Mouse (Mus musculus): ENCODE results near the gene Kncn.

The Kncn gene

DNA sequence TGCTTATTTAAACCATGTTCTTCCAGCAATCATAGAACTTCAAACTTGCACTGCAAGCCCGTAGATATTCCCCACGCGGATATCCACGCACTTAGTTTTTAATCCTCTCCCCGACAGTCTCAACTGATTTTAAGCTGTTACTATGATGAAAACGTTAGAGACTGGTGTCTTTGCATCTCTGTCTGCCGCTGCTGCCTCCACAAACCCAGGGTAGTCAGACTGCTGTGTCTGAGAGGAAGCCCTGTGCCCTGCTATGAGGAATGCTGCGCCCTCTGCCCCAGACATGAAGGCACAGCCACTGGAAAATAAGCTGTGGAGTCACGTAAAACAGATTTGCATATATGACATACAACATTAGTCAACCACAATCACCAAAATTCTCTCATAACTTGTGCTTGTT, 5.4 kb upstream of the Kncn start:
- DNase-seq (ENCODE audit: low spot score) = no peak

DNA sequence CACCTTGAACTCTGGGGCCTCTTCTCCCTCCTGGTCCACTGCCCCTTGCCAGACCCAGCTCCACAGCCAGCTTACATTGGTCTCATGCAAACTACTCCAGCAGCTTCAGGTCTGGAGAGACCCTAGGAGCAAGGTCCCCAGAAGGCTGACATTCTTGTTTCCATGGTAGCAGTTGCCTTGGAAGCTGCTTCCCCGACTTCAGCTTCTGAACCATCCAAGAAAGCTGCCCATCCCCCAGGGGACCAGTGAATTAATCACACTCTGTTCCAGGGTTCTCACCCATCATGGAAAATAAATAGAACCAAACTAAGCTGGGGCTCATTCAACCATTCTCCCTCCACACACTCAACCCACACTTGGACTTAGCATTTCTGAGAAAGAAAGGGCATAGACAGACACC, 3.0 kb upstream of the Kncn start:
- DNase-seq (ENCODE audit: low spot score) = peak; percentile 32

DNA sequence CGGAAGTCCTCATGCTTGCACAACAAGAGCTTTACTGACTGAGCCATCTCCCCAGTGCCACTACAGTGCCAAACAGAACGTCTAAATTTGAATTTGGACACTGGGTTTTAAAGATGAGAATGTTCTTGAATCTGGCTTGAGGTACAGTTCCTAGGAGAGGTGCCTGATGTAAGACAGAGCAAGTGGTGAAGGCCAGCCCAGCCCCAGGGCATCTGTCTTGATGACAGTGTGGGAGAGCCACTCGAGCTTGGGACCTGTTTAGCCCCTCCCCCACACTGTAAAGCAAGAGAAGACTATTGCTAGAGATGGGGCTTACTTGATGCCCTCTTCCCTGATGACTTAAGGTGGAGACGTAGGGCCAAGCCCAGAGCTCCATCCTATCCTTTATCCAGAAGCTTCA, 2.0 kb upstream of the Kncn start:
- no peak for DNase-seq (ENCODE audit: low spot score)

DNA sequence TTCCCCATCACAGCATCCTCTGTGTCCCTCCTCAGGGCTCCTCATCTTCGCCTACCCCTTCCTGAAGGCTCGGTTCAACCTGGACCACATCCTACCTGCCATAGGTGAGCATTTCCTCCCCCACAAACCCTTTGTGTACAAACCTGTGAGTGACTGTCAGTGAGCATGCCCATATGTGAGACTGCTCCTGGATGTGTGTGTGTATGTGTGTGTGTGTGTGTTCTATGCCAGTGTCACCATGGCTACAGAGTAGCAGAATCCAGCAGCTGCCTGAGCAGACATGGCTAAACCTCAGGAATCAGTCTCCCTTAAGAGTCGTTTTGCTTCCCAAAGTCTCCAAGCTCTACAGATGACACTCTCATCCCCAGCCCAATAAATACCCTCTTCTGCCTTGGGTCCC, 1.6 kb downstream of the Kncn start:
- DNase-seq (ENCODE audit: low spot score) = no peak

DNA sequence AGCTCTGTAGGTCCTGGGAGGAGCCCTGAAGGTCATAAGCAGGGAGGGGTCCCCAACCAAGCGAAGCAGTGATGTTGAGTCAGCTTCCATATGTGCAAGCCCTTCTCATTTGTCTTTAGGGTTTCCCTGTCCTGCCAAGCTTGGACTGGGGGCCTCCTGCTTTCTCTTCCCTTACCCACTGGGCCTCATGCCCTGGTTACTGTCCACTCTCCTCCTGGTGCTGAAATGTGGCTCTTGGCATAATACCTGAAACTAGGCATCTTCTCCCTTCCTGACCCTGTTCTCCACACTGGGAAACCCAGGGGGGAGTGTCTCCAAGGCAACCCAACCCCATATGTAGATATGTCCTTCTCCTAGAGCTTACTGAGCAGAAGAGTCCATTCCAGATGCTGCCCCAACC, 2.7 kb downstream of the Kncn start:
- DNase-seq (ENCODE audit: low spot score) = no peak

DNA sequence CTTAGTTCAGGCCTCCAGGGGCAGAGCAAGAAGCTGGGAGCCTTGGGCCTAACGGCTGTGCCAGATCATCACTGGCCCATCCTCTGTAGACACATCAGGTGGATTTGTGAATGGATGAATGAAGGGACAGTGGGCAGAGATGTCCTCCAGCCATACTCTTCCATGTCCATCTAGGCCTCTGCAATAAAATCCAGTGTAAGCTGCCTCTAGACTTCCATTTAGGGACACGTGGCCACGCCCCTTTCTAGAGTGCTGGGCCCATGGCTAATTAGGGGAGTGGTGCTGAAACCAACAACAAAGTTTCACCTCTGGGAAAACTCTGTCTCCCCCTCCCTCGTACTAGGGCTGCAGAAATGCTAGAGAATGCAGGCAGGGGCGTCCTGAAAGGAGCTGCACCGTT, 5.9 kb downstream of the Kncn start:
- DNase-seq (ENCODE audit: low spot score) = no peak

DNA sequence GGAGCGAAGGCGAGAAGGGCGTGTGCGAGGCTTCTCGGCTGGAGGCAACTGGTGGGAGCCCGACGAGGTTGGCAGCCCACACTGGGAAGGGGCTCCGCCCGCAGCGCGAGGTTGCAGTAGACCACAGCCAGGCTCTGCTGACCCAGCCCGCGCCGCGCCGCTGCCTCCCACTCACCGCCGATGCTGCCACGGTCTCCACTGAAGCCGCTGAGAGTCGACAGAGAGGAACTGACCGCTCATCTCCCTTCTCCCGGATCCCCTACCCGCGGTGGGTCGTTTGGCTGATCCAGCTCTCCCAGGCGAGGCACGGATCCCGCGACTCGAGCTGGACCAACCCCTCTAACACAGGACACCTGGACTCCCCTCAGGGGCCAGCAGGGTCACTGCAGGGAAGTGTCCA, 6.4 kb downstream of the Kncn start, which contains the start of gene 6430628N08Rik:
6430628N08Rik (plus strand) TSS at position 113 of the 400 bp plus-strand sequence.
- DNase-seq (ENCODE audit: low spot score) = no peak

DNA sequence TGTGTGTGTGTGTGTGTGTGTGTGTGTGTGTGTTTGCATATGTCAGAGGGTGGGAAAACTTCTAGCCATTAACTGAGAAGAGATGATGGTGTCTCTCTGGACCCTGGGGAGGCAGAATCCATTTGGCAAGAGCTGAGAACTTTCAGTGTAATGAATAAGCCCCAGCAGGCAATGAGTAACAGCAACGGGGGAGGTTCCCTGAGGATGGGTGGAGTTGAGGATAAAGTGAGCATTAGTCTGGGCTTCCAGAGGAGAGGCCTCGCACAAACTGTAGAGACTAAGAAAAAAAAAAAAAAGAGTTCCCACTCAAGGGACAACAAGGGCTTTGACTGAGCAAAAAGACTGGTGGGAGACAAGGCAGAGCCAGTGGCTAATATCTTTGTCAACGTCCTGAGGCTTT, 10.1 kb downstream of the Kncn start:
- no peak for DNase-seq (ENCODE audit: low spot score)

DNA sequence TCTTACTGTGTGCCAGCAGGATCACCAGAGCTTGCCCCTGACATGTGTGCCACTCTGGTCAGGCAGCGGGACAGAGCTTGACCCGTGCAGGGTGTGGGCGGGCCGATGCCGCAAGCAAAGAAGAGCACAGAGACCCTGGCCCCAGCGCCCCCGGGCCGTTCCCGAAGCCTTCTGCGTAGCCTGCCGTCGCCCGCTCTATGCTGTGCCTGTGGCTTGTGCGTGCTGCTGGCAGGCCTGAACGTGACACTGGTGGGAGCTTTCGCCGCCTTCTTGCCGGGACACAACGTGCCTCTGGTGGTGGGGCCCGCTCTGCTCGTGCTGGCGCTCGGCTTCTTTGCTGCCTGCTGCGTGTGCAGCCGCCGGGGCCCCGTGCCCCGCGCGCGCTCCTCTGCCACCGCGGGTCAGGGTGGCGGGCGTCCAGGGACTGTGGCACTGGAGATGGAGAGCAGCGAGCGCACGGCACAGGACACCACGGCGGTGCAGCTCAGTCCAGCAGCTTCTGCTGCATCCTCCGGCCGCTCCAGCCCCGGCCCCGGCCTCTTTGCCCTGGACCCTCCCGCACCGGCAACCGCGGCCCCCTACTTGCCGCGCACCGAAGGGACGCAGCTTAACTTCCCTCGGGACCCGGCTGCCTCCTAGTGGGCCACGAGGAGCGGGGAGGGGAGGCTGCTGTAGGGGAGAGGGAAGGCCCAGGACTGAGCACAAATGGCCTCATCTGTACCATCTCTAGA, 13.9 kb downstream of the Kncn start:
- DNase-seq (ENCODE audit: low spot score) = no peak

DNA sequence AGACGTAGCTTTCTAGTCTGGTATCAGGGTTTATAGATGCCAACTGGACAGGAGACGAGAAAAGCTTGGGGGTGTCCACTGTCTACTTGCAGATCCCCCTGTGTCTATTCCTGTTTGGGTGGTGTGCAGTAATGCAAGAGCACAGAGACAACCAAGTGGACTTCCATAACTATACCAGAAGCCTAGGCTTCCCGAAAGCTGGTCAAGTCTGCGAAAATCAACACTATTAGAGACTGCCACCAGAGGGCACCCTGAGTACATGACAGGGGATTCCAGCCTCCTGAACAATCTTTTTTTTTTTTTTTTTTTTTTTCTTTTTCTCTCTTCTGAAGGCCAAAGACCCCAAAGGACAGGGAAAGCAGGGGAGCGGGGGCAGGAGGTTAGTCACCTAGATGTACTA, 18.6 kb downstream of the Kncn start:
- peak; percentile 85 for DNase-seq (ENCODE audit: low spot score)

DNA sequence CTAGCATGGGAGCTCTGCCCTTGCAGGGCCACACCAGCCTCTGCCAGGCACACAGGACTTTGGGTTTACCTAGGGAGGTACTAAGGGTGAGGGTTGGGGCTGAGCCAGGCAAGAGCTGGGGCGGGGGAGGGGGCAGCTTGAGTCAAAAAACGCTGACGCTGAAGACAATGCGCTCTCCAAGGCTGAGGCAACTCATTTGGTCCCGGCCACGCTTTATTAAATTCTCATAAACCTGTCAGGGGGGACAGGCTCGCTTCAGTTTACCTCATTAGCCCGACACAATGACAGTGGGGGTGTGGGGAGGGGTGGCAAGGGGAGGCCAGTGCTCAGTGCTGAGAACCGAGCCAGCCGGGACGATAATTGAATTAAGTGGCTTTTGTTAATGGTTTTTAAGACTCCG, 20.2 kb downstream of the Kncn start:
- DNase-seq (ENCODE audit: low spot score) = no peak

DNA sequence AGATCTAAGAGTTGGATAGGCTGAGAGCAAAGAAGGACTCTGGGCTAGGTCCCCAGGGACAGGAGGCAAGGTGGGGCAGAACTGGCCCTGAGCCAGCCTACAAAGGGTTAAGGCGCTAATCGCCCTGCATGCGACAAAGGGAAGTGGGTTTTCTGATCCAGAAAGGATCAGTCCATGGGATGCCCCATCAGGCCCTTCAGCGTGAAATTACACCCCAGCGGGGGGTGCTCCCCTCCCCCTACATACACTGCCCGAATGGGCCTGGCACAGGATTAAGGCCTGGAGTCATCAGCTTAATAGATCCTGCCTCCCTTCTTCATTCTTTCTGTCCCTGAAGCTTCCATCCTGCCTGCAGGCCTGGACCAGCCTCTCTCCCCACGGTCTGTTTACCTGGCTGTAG, 21.5 kb downstream of the Kncn start:
- no peak for DNase-seq (ENCODE audit: low spot score)

DNA sequence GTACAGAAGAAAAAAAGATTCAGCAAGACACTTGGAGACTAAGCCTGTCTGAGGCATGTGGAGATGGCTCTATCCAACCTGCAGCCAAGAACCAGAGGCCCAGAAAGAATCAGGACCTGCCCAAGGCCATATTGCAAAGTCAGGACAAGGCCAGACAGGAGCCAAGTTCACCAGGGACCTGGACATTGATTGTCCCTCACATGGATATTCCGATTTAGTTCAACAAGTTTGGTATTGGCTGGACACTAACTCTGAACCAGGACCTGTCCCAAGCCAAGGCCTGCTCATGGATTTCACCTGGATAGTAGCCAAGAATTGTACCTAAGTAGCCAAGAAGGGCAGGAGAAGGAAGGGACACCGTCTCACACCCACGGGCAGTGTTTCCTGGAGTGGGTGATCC, 22.6 kb downstream of the Kncn start:
- no peak for DNase-seq (ENCODE audit: low spot score)

DNA sequence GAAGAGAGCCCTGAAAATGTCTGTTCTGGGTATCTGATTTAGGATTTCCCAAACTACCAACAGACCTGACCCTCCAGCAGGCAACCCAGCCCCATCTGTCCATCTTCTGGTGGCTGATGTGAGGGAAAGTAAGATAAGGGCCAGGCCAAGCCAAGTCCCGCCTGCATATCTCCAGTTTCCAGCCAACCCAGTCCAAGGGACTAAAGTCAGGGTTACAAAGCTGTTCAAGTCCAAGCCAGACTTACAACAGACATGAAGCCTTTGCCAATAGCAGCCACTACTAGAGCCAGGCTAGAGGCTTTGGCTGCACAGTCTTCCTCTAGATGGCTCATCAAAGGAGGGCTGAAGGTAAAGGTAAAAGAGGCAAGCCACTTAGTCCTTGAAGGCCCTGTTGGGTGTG, 23.8 kb downstream of the Kncn start:
- no peak for DNase-seq (ENCODE audit: low spot score)

DNA sequence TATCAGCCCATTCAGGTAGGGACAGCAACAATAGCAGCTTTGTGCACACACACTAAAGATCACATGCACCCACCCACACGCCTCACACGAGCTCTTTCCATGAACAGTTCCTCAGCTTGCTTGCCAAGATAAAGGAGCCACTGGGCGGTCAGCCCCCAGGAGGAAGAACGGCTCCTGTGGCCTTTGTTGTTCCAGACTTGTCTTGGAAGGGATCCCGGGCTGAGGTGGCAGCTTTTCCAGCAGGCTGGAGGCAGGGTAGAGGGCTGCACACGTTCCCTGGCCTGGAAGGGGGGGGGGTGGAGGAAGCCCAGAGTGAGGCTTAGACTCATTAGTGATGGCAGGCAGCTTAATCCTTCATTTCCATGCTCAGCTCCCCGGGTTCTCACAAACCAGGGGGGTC, 24.4 kb downstream of the Kncn start:
- no peak for DNase-seq (ENCODE audit: low spot score)

DNA sequence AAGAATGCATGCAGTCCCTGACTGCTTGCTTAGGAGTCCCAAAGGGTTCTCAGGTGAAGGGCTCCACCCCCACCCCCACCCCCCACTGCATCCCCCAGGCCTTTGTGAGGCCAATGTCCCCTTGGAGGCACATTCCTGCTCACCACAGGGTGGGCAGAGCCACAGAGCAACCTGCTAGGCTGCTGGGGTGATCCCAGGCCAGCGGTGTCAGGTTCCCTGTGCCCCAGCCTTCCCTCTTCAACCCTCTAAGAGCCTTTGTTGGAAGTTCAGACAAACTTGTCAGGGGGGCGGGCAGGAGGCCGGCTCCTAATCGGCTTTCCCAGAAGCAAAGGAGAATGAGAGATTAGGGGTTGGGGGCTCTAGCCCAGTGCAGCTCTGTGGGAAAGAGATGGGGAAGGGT, 27.4 kb downstream of the Kncn start:
- no peak for DNase-seq (ENCODE audit: low spot score)

DNA sequence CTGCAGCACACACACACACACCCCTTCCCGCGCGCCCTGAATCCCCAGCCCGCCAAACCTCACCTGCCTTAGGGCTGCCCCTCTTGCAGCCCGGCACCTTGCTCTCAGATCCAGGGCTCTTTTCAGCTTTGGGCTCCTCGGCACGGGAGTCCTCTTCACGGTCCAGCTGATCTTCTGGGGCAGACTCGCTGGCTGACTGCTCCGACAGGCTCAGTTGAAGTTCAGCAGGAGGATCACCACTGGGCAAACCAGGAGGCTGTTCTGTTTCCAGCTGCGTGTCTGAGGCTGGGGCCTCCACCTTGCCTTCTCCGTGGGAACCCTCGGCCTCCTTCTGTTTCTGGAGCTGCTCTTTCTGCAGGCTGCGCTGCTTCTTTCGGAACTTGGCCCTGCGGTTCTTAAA, 35.7 kb downstream of the Kncn start:
- no peak for DNase-seq (ENCODE audit: low spot score)

DNA sequence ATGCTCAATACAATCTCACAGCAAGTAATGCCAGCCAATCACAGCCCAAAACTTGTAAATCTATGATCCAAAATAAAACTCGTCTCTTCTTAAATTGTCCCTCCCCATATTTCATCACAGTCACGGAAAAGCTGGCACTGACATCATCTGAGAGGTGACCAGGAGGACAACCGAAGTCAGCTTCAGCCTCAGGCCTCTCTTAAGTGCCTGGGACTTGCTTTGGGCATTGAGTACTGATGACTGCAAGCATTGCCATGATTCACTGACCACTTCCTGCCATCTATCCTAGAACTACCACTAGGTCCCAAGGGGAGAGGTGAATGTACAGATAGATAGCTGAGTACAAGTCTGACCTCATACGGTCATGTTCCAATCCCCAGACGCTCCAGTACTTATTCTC, 38.5 kb downstream of the Kncn start:
- no peak for DNase-seq (ENCODE audit: low spot score)

DNA sequence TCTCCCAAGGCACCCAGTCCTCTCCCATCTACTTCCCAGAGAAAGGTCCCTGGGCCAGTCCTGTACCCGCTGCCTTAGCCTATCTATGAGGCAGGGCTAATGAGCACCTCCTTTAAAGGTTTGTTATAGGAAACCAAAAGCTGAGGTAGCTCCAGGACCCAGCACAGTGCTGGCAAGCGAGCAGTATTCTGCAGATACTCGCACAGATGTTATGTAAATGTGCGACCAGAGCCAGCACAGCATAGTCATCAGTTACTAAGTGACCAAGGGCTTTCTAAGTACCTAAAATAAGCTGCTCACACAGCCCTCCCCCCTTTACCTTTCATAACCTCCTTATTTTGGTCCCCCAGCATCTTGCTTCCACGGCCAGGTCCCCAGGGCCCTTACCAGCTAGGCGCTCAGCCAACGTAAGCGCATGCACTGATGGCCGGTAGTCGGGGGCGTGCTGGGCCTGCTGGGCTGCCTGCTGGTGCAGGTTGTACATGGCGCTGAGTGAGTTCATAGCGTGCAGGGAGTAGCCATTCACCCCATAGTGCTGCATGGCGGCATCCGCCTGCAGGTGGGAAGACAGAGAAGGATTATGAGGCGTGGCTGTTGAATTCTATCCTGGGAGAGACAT, 39.2 kb downstream of the Kncn start:
- no peak for DNase-seq (ENCODE audit: low spot score)

DNA sequence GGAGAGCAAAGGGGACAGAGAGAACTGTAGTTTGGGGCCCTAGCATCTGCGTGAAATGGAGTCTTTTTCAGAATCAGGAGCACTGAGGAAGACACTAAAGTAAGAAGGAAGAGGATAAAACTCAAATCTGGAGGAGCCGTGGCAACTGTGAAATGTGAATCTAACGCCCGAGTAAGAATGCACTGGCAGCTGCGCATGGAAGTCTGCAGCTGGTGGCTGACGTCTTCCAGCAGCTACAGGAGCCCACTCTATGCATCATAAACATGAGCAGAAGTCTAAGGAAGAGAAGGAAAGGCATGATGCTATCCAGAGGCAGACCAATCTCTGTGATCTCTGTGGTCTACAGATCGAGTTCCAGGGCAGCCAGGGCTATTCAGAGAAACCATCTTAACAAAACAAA, 43.4 kb downstream of the Kncn start:
- DNase-seq (ENCODE audit: low spot score) = no peak

DNA sequence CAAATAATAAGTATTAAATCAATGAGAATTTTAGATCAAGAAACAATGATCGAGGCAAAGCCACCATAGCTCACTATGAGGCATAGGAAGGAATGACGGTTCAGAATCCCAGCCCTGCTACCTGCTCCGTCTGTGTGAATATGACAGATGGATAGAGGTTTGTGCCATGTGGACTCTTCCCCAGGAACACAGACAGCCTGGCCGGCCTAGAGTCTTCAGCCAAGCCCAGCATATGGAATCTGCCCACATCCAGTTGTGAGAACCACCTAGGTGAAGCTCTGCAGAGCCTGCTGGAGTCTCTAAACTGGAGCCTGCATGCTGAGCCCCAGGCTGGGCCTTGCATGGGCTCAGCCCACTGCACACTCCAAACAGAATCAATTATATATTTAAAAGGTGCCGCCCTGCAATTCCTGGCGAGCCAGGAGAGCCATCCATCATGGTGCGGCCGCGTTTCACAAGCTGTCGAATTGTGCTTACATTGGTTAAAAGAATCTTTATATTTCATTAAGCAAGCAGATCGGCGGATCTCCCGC, 47.4 kb downstream of the Kncn start:
- no peak for DNase-seq (ENCODE audit: low spot score)

DNA sequence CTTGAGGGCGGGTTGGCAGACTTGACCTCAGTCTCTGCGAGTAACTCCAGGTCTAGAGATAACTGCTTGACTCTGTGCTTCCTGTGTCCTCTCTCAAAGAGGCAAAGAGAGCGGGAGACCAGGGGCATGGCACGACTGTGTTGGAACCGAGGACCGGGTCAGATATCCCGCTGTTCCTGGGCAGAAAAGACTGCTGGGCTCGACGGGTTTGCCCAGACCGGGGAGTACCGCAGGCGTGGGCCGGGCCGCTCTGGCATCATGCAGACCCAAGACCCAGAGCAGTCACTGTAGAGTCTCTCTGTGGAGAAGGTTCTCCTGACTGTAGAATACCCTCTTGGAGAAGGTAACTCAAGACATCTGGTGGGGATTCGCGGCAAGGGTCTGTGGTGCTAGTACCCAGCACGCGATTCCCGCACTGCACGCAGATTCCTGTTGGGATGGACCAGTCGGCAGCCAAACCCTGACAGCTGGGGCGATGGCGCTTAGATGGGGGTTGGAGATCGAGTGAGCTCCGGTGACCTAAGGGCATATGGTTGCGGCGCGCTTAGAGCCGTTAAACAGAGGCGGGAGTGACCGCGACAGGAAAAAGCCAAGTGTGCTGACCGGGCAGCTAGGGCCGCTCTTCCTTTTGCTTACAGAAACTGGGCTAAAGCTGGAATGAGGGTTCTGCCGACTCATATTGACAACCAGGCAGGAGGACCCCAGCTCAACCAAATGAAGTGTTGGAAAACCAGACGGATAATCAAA, 51.8 kb downstream of the Kncn start:
- DNase-seq (ENCODE audit: low spot score) = no peak

DNA sequence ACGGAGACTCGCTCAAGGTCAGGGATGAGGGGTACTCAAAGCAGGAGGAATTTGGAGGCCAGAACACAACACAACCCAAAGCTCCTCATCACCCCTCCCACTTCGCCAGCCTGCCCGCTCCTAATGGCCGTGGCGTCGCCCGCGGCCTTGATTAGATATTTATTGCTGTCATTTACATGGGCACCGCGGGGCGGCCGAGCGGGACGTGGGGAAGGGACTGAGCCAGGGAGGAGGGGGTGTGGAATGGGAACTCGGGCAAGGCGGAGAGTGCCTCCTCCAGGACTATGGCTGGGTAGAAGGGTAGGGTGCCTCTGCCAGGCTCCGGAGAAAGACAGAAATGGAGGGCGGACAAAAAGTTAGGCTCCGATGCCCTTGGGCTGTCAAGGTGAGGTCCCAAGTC, 52.4 kb downstream of the Kncn start:
- DNase-seq (ENCODE audit: low spot score) = no peak

All from layer of hippocampus, adult 9-10 months (tissue).